Mouse (Mus musculus): Measurements from ENCODE around the gene Art4. TPM values are rescaled to one million over a fixed set of nuclear protein-coding genes. Genes with fewer than 3 reads are reported as not detected.

The Art4 gene
- polyA plus RNA-seq (2012; fragmentation: generic; extraction: Trizol), result not detected

DNA sequence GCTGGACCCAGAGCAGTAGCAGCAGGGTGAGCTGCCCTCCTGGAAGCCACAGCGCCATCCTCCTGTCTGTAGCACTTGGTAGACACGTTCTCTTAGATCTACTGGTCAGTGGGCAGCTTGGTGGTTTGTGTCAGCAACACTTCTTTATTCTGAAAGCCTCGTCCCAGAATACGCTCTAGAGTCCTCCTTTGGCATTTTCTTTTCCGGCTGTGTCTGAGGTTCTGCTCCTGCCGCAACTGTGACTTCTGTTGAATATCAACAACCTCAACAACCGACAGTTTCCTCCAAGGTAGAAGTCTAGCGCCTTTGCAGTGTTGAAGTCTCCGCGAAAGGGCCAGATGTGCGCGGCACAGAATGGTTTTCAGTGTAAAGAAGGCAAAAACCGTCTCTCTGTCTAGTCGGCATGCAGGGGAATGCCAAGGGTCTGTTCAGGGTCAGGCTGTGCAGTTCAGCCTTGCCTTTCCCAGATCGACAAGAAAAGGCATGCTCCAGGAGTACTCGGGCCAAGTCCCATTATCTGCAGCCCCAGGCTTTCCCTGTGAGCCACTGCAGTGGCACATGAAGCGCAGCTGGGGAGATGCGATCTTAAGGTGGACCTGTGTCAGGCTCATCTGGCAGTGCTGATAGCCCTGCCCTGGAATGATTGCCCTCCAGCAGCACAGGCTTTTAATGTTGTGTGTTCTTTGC, at the start of gene Art4:
Art4 (minus strand) TSS at position 548 of the 687 bp plus-strand sequence.
- H3K79me2 ChIP-seq (ENCODE audit: control insufficient read depth, insufficient read depth), result no peaks in the 10 kb centered on the region
- H3K4me2 ChIP-seq (ENCODE audit: low read depth), result no peak within 1 kb of the TSS
- H3K36me3 ChIP-seq (ENCODE audit: control insufficient read depth, insufficient read depth), result no peaks in the 10 kb centered on the region
- H3K27me3 ChIP-seq (ENCODE audit: control insufficient read depth, insufficient read depth, insufficient read length), result no peaks in the 10 kb centered on the region
- no peak within 1 kb of the TSS for H3ac ChIP-seq (ENCODE audit: control insufficient read depth, insufficient read length)
- H3K4me3 ChIP-seq, result no peak within 1 kb of the TSS
- TF ChIP-seq CEBPB (IDR thresholded peaks at IDR 0.05; ENCODE audit: insufficient read depth, poor library complexity, severe bottlenecking) (no peak), MAX (IDR thresholded peaks at IDR 0.05; ENCODE audit: low read depth) (no peak), SRF (IDR thresholded peaks at IDR 0.05; ENCODE audit: control insufficient read depth, insufficient read length, low read depth) (no peak), MYOD1 (IDR thresholded peaks at IDR 0.05; ENCODE audit: control insufficient read depth in 1 of 3, insufficient read length in 2 of 3, low read depth in 2 of 3) (no peak), REST (IDR thresholded peaks at IDR 0.05; ENCODE audit: insufficient read depth, insufficient read length) (no peak), MYOG (IDR thresholded peaks at IDR 0.05; ENCODE audit: control insufficient read depth in 1 of 3, insufficient read depth in 1 of 3, insufficient read length in 2 of 3, low read depth in 2 of 3) (no peak), POLR2A (IDR thresholded peaks at IDR 0.05; ENCODE audit: insufficient read length, low read depth) (no peak), TCF3 (IDR thresholded peaks at IDR 0.05; ENCODE audit: insufficient read length, low read depth) (no peak), USF1 (IDR thresholded peaks at IDR 0.05; ENCODE audit: low read depth) (no peak), TCF12 (IDR thresholded peaks at IDR 0.05; ENCODE audit: insufficient read depth, poor library complexity, severe bottlenecking) (no peak), POLR2AphosphoS2 (IDR thresholded peaks at IDR 0.05; ENCODE audit: insufficient read length, low read depth) (no peak), E2F4 (IDR thresholded peaks at IDR 0.05; ENCODE audit: insufficient read depth) (no peak)

- H3K79me2 ChIP-seq (ENCODE audit: control insufficient read depth, insufficient read depth), result no peaks in the 10 kb centered on the region
- TF ChIP-seq REST (IDR thresholded peaks at IDR 0.05; ENCODE audit: insufficient read depth, insufficient read length) (no peak), POLR2A (IDR thresholded peaks at IDR 0.05; ENCODE audit: insufficient read length, low read depth) (no peak), TCF3 (IDR thresholded peaks at IDR 0.05; ENCODE audit: insufficient read length, low read depth) (no peak), MYOG (IDR thresholded peaks at IDR 0.05; ENCODE audit: control insufficient read depth in 1 of 3, insufficient read depth in 1 of 3, insufficient read length in 2 of 3, low read depth in 2 of 3) (no peak), SRF (IDR thresholded peaks at IDR 0.05; ENCODE audit: control insufficient read depth, insufficient read length, low read depth) (no peak), MAX (IDR thresholded peaks at IDR 0.05; ENCODE audit: low read depth) (no peak), E2F4 (IDR thresholded peaks at IDR 0.05; ENCODE audit: insufficient read depth) (no peak), CEBPB (IDR thresholded peaks at IDR 0.05; ENCODE audit: insufficient read depth, poor library complexity, severe bottlenecking) (no peak)
- no peak overlapping the region for H3ac ChIP-seq (ENCODE audit: control insufficient read depth, insufficient read length)
- no peak overlapping the region for H3K4me3 ChIP-seq
- no peaks in the 10 kb centered on the region for H3K27me3 ChIP-seq (ENCODE audit: control insufficient read depth, insufficient read depth, insufficient read length)
- no peaks in the 10 kb centered on the region for H3K36me3 ChIP-seq (ENCODE audit: control insufficient read depth, insufficient read depth)
- no peak overlapping the region for H3K4me2 ChIP-seq (ENCODE audit: low read depth)
These were observed 49.4 kb upstream of the Art4 start for GRCm38 (mm10) chr6:136906937-136907293.

- no peaks in the 10 kb centered on the region for H3K27me3 ChIP-seq (ENCODE audit: control insufficient read depth, insufficient read depth, insufficient read length)
- peak in 1 of 3 experiments; percentile 5 for TF ChIP-seq MYOD1 (IDR thresholded peaks at IDR 0.05; ENCODE audit: control insufficient read depth in 1 of 3, insufficient read length in 2 of 3, low read depth in 2 of 3)
- TF ChIP-seq MYOG (IDR thresholded peaks at IDR 0.05; ENCODE audit: control insufficient read depth in 1 of 3, insufficient read depth in 1 of 3, insufficient read length in 2 of 3, low read depth in 2 of 3), result no peak
- no peak overlapping the region for H3K4me3 ChIP-seq
- no peaks in the 10 kb centered on the region for H3K36me3 ChIP-seq (ENCODE audit: control insufficient read depth, insufficient read depth)
- no peaks in the 10 kb centered on the region for H3K79me2 ChIP-seq (ENCODE audit: control insufficient read depth, insufficient read depth)
- H3ac ChIP-seq (ENCODE audit: control insufficient read depth, insufficient read length), result no peak overlapping the region
- H3K4me2 ChIP-seq (ENCODE audit: low read depth), result no peak overlapping the region
These were observed 48.9 kb upstream of the Art4 start for GRCm38 (mm10) chr6:136906283-136906936.

DNA sequence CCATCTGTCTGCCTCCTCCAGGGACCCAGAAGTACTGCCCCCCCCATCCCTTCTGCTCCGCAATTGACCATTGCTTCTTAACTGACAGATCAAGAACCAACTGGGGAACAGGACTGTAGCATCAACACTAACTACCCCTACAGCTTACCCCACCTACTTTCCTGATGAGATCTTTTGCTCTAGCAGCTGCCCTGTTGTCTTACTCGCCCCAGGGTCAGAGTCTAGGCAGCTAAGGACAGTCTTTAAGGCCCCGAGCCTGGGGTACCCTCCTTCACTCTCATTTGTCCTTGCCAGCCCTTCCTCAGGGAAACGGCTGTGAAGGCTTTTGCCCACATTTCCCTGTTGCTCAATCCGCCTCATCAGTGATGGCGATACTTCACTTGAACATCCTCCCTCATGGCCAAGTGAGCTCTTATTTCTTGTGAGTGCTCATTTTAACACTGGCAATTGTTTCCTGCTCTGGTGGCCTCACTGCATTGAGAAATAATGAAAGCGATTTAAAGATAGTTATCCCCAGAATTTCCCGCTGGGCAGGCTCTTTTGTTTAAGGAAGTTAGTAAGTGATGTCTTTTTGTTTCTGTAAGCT, 46.4 kb upstream of the Art4 start:
- Histone ChIP-seq H3K4me2 (ENCODE audit: low read depth) (peak overlapping the region; percentile 63), H3K27me3 (ENCODE audit: control insufficient read depth, insufficient read depth, insufficient read length) (no peaks in the 10 kb centered on the region), H3K79me2 (ENCODE audit: control insufficient read depth, insufficient read depth) (no peaks in the 10 kb centered on the region), H3K36me3 (ENCODE audit: control insufficient read depth, insufficient read depth) (no peaks in the 10 kb centered on the region), H3ac (ENCODE audit: control insufficient read depth, insufficient read length) (no peak overlapping the region), H3K4me3 (no peak overlapping the region)
- peak; percentile 59 for TF ChIP-seq CEBPB (IDR thresholded peaks at IDR 0.05; ENCODE audit: insufficient read depth, poor library complexity, severe bottlenecking)
- peak in 1 of 3 experiments; percentile 50 for TF ChIP-seq MYOG (IDR thresholded peaks at IDR 0.05; ENCODE audit: control insufficient read depth in 1 of 3, insufficient read depth in 1 of 3, insufficient read length in 2 of 3, low read depth in 2 of 3)
- no peak for TF ChIP-seq TCF12 (IDR thresholded peaks at IDR 0.05; ENCODE audit: insufficient read depth, poor library complexity, severe bottlenecking)
- no peak for TF ChIP-seq REST (IDR thresholded peaks at IDR 0.05; ENCODE audit: insufficient read depth, insufficient read length)
- peak; percentile 30 to 64 (median 55) for TF ChIP-seq MYOD1 (IDR thresholded peaks at IDR 0.05; ENCODE audit: control insufficient read depth in 1 of 3, insufficient read length in 2 of 3, low read depth in 2 of 3)
- TF ChIP-seq MAX (IDR thresholded peaks at IDR 0.05; ENCODE audit: low read depth), result no peak
- no peak for TF ChIP-seq POLR2AphosphoS2 (IDR thresholded peaks at IDR 0.05; ENCODE audit: insufficient read length, low read depth)

DNA sequence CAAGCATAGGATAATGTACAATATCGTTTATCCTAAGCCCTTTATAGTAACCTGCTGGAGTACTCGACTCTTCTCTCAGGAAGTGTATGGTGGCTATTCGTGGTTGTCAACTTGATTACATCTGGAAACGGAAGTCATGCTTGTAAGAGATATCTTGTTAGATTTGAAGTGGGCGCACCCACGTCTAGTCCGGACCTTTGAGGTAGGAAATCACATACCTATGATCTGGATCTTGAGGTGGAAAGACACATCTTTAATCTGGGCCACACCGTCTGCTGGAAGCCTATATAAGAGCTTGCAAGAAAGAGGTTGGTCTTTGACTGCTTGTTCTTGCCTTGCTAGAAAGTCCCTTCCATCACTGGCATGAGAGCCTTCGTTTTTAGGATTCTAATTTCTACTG, 45.0 kb upstream of the Art4 start:
- Histone ChIP-seq H3K4me3 (no peak overlapping the region), H3K36me3 (ENCODE audit: control insufficient read depth, insufficient read depth) (no peaks in the 10 kb centered on the region), H3K27me3 (ENCODE audit: control insufficient read depth, insufficient read depth, insufficient read length) (no peaks in the 10 kb centered on the region), H3K4me2 (ENCODE audit: low read depth) (no peak overlapping the region), H3ac (ENCODE audit: control insufficient read depth, insufficient read length) (no peak overlapping the region), H3K79me2 (ENCODE audit: control insufficient read depth, insufficient read depth) (no peaks in the 10 kb centered on the region)
- TF ChIP-seq REST (IDR thresholded peaks at IDR 0.05; ENCODE audit: insufficient read depth, insufficient read length) (no peak), SRF (IDR thresholded peaks at IDR 0.05; ENCODE audit: control insufficient read depth, insufficient read length, low read depth) (no peak), MAX (IDR thresholded peaks at IDR 0.05; ENCODE audit: low read depth) (no peak), TCF3 (IDR thresholded peaks at IDR 0.05; ENCODE audit: insufficient read length, low read depth) (no peak), CEBPB (IDR thresholded peaks at IDR 0.05; ENCODE audit: insufficient read depth, poor library complexity, severe bottlenecking) (no peak), MYOD1 (IDR thresholded peaks at IDR 0.05; ENCODE audit: control insufficient read depth in 1 of 3, insufficient read length in 2 of 3, low read depth in 2 of 3) (no peak), POLR2AphosphoS2 (IDR thresholded peaks at IDR 0.05; ENCODE audit: insufficient read length, low read depth) (no peak), POLR2A (IDR thresholded peaks at IDR 0.05; ENCODE audit: insufficient read length, low read depth) (no peak), USF1 (IDR thresholded peaks at IDR 0.05; ENCODE audit: low read depth) (no peak), MYOG (IDR thresholded peaks at IDR 0.05; ENCODE audit: control insufficient read depth in 1 of 3, insufficient read depth in 1 of 3, insufficient read length in 2 of 3, low read depth in 2 of 3) (no peak), E2F4 (IDR thresholded peaks at IDR 0.05; ENCODE audit: insufficient read depth) (no peak), TCF12 (IDR thresholded peaks at IDR 0.05; ENCODE audit: insufficient read depth, poor library complexity, severe bottlenecking) (no peak)

Data from myocyte (in vitro differentiated cells).